Mouse (Mus musculus): Measurements from ENCODE around the gene Phldb2. TPM values are rescaled to one million over a fixed set of nuclear protein-coding genes. Genes with fewer than 3 reads are reported as not detected.

Phldb2 gene
- 37.2 and 38.3 TPM in 2 replicates for polyA plus RNA-seq (2015; fragmentation: Nextera tagmentation; extraction: Ambion mirVana)

DNA sequence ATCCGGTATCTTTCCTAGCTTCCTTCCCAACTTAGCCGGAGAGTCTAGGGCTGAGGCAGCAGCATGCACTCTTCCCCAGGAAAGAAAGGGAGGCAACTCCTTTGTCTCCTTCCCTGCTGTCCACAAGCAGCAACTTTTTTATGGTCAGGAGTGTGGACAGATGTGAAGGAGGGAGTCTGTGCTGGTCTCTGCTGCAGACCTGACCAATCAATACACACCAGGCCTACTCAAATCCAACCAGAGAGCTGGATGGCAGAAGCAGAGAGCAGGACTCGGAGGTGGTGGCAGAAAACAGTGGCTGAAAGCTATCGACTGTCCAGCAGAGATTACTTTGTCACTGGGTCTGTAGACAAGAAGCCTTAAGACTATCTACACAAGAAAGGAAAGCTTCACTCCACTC is at the start of gene Phldb2:
Gene Phldb2 (minus strand): TSS at position 205 of the 400 bp plus-strand sequence.
- Histone ChIP-seq H3K36me3 (no peaks in the 10 kb centered on the region), H3K4me3 (no peak within 1 kb of the TSS), H3K4me2 (no peak within 1 kb of the TSS), H3K9ac (no peak within 1 kb of the TSS), H3K9me3 (no peaks in the 10 kb centered on the region), H3K27me3 (replicated peaks) (no peaks in the 10 kb centered on the region), H3K27ac (replicated peaks) (no peak within 1 kb of the TSS), H3K4me1 (no peaks in the 10 kb centered on the region)
- 41% methylated on average over 4 of the region's 4 CpGs for WGBS
- no peak for ATAC-seq (ENCODE audit: extremely low read depth, insufficient number of reproducible peaks, low FRiP score, low TSS enrichment)

DNA sequence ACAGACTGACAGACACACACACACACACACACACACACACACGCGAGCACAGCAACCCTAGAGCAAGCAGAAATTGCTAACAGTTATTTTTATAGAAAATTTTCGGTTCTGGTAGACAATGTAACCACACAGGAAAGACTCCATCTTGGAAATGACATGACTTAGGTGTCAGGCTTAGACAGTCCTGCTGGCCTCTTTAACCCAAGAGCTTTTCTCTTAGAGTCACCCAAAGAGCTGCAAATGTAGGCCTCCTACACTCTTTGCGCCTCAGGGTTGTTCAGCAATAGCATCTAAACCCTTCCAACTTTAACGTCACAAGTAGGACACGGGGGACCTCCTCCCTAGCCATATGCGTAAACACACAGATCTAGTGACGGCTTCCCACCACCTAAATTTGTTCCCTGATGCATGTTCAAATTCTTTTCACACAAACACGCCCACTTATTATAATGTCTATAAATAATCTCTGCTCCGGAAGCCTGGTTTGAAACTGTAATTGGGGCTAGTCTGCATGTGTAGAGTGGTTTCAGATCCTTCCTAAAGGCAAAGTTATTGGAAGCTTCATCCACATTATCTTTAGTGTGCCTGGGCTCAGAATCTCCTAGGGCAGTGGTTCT is 48.3 kb upstream of the Phldb2 start:
- Histone ChIP-seq H3K27ac (replicated peaks) (no peak overlapping the region), H3K9me3 (no peaks in the 10 kb centered on the region), H3K27me3 (replicated peaks) (no peaks in the 10 kb centered on the region), H3K4me1 (no peaks in the 10 kb centered on the region), H3K9ac (no peak overlapping the region), H3K36me3 (no peaks in the 10 kb centered on the region), H3K4me2 (no peak overlapping the region), H3K4me3 (no peak overlapping the region)
- WGBS = 79% methylated on average over 10 of the region's 10 CpGs
- no peak for ATAC-seq (ENCODE audit: extremely low read depth, insufficient number of reproducible peaks, low FRiP score, low TSS enrichment)

DNA sequence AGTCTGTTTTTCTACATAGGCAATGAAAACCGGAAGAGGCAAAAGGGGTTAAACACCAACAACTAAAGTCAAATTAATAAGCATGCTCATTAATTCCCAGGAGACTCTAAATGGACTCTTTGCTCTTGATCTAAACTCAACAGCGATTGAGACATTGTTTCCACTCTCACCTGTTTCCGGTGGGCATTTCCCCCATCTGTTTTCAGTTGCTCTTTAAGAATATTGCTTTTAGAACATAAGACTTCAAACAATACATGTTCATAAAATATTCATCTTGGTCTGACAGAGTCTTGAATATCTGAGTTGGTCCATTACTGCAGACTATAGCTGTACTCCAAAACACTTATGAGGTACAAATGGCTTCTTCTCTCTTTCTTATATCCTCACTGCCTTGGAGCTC is 47.6 kb upstream of the Phldb2 start:
- ATAC-seq (ENCODE audit: extremely low read depth, insufficient number of reproducible peaks, low FRiP score, low TSS enrichment) = no peak
- no peak overlapping the region for H3K27ac ChIP-seq (replicated peaks)
- no peak overlapping the region for H3K9ac ChIP-seq
- no peak overlapping the region for H3K4me2 ChIP-seq
- H3K27me3 ChIP-seq (replicated peaks) = no peaks in the 10 kb centered on the region
- no peak overlapping the region for H3K4me3 ChIP-seq
- no peaks in the 10 kb centered on the region for H3K9me3 ChIP-seq
- 76% methylated on average over 3 of the region's 3 CpGs for WGBS
- no peaks in the 10 kb centered on the region; the same call in 1 of the 2 replicates for H3K4me1 ChIP-seq
- no peaks in the 10 kb centered on the region for H3K36me3 ChIP-seq

DNA sequence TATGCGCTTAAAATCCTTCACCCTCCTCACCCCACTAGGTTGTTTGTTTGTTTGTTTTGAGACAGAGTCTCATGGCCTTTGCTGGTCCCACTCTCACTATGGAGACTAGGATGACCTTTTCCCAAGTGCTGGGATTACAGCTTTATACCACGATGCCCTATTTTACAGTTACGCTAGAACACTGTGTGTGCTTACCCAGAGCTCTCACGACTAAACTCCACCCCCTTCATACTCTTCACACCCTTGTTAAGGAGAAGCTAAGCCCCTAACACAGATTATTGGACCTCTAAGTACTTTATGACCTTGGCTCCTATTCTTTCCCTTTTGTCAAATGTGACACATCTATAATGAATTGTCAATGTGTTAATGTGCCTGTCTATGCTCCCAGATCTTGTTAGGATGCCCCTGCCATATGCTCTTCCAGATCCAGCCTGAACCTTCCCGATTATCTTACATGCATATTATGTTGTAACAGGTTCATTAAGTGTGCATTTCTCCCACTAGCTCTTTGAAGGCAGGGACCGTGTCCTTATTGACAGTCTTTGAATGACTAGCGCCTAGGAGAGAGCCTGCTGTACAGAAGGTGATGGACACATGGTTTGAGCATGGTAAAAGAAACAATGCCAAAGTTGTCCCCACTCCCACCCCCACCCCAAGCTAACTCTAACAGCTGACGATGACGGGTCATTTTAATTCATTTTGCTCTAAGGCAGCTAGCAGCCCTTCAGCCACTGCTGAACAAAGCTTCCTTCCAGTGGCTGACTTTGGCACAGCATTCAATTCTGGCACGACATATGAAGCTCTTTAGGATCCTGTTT is 46.2 kb upstream of the Phldb2 start:
- ATAC-seq (ENCODE audit: extremely low read depth, insufficient number of reproducible peaks, low FRiP score, low TSS enrichment) = no peak
- Histone ChIP-seq H3K27me3 (replicated peaks) (no peaks in the 10 kb centered on the region), H3K4me1 (no peaks in the 10 kb centered on the region; the same call in 1 of the 2 replicates), H3K27ac (replicated peaks) (no peak overlapping the region), H3K9me3 (no peaks in the 10 kb centered on the region), H3K4me2 (no peak overlapping the region), H3K4me3 (no peak overlapping the region), H3K9ac (no peak overlapping the region), H3K36me3 (no peaks in the 10 kb centered on the region)
- 71% methylated on average over 10 of the region's 10 CpGs for WGBS

DNA sequence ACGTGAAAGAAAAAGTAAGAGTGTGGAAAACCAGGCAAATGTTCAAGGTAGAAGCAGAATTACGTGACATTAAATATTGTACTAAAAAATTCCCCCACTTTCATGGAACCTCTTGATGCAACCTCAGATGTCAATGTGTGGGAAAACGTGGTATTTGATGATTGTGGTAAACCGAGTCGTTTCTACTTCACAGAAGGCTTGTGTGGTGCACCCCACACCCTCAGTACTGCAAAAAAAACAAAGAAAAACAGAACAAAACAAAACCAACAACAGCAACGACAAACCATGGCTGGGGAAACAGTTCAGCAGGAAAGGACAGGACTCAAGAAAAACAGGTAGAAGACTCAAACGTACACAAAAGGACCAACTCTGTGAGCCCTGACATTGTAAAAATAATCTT is 44.8 kb upstream of the Phldb2 start:
- Histone ChIP-seq H3K9ac (no peak overlapping the region), H3K4me1 (no peaks in the 10 kb centered on the region; the same call in 1 of the 2 replicates), H3K9me3 (no peaks in the 10 kb centered on the region), H3K4me3 (no peak overlapping the region), H3K27ac (replicated peaks) (no peak overlapping the region), H3K27me3 (replicated peaks) (no peaks in the 10 kb centered on the region), H3K36me3 (no peaks in the 10 kb centered on the region), H3K4me2 (no peak overlapping the region)
- WGBS = 73% methylated on average over 7 of the region's 7 CpGs
- no peak for ATAC-seq (ENCODE audit: extremely low read depth, insufficient number of reproducible peaks, low FRiP score, low TSS enrichment)

DNA sequence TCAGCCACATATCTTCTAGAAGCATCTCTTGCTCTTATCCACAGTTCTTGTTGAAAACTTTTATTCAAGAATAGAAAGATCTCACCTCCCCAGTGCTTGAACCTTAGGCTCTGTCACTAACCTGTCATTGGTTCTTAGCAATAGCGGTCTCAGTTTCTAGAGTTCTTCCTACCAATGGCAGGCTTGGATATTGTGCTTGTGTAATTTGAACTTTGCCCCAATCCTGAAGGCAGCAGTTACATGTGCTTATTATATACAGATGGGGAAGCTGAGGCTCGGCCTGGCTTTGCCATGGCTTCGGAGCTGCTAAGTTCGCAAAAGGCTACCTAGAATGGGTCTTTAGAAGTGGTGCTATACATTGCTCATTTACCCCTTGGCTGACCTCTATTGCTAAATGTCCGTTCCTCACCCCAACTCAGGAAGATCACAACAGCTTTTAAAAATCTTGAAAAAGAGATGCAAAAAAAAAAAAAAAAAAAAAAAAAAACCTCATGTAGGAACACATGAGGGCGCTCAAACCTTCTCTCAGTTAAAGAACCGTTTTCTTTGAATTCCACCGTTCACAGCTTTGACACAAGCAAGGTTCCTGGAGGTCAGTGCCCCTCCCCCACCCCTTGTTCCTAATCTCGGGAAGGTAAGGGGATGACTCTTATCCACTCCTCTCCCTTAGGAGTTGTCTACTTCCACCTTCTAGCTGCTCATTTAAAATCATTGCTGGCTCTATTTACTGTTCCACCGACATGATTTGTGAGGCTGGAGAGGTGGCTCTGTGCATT is 37.7 kb upstream of the Phldb2 start:
- WGBS = 43% methylated on average over 10 of the region's 10 CpGs
- ATAC-seq (ENCODE audit: extremely low read depth, insufficient number of reproducible peaks, low FRiP score, low TSS enrichment) = no peak

DNA sequence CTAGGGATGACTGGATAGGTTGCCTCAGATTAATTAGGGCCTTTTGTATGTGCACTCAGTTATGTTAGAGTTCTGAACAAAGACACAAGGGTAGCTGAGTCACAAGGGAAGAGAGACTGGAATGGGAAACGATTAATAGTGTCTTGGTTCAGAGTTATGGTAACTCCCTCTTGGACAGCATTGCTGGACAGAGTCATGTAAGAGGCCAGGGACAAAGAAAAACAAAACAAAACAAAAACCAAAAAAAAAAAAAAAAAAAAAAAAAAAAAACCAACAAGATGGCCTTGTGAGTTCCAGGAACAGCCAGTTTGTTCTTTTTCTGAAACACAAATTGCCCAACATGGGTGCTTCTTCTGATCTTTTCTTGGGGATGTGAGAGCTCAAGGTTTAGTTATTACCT is 32.8 kb upstream of the Phldb2 start:
- H3K4me3 ChIP-seq = no peak overlapping the region
- WGBS = 71% methylated on average over 1 of the region's 1 CpGs
- no peak overlapping the region for H3K27ac ChIP-seq (replicated peaks)
- no peaks in the 10 kb centered on the region for H3K27me3 ChIP-seq (replicated peaks)
- no peaks in the 10 kb centered on the region for H3K36me3 ChIP-seq
- H3K4me1 ChIP-seq = no peaks in the 10 kb centered on the region
- no peak overlapping the region for H3K9ac ChIP-seq
- no peak overlapping the region for H3K4me2 ChIP-seq
- no peak for ATAC-seq (ENCODE audit: extremely low read depth, insufficient number of reproducible peaks, low FRiP score, low TSS enrichment)
- H3K9me3 ChIP-seq = no peaks in the 10 kb centered on the region

More for the DNA sequence above, 37.7 kb upstream of the Phldb2 start:
- Histone ChIP-seq H3K4me1 (no peaks in the 10 kb centered on the region; the same call in 1 of the 2 replicates), H3K9me3 (no peaks in the 10 kb centered on the region), H3K27ac (replicated peaks) (no peak overlapping the region), H3K36me3 (no peaks in the 10 kb centered on the region), H3K27me3 (replicated peaks) (no peaks in the 10 kb centered on the region), H3K9ac (no peak overlapping the region), H3K4me2 (no peak overlapping the region), H3K4me3 (no peak overlapping the region)

DNA sequence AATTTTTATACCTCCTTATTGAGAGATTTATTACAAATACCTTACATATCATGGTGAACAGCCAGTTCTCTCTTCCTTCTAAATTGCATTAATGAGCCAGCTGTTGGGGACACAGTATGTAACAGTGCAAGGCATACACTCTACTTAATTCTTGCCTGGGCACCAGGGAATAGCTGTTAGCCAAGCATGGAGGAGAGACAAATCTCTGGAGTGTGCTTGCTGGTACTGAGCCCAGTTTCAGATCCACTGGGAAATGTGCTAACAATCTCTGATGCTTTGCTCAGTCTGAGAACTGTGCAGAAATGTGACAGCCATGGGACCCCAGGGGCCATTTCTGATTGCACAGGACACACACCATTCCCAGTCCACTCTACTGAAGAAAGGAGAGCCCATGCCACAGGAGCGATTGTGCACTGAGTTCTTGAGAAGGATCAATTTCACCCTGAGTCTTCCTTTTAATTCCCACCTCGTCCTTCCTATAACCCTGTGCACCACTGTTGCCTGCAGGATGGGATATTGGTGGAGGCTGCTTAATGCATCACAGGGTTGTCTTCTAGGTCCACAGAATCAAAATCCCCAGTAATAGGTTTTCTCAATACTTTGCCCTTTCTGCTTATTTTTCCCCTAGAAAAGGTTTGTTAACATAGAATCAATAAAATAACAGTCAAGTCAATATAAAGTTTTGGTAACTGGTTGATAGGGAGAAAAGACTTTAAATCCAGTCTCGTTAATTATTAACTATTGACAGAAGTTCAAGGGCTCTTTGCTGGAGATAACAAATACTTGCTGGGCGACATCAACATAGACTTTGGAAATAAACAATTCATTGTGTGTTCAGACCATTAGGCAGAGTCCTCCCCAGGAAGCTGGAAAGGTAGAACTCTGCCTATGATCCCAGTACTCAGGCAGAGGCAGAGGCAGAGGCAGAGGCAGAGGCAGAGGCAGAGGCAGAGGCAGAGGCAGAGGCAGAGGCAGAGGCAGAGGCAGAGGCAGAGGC is 31.5 kb upstream of the Phldb2 start:
- H3K9me3 ChIP-seq = no peaks in the 10 kb centered on the region
- H3K4me2 ChIP-seq = no peak overlapping the region
- H3K4me1 ChIP-seq = no peaks in the 10 kb centered on the region
- 66% methylated on average over 4 of the region's 4 CpGs for WGBS
- H3K27ac ChIP-seq (replicated peaks) = no peak overlapping the region
- H3K4me3 ChIP-seq = no peak overlapping the region
- H3K36me3 ChIP-seq = no peaks in the 10 kb centered on the region
- no peak for ATAC-seq (ENCODE audit: extremely low read depth, insufficient number of reproducible peaks, low FRiP score, low TSS enrichment)
- no peaks in the 10 kb centered on the region for H3K27me3 ChIP-seq (replicated peaks)
- H3K9ac ChIP-seq = no peak overlapping the region

DNA sequence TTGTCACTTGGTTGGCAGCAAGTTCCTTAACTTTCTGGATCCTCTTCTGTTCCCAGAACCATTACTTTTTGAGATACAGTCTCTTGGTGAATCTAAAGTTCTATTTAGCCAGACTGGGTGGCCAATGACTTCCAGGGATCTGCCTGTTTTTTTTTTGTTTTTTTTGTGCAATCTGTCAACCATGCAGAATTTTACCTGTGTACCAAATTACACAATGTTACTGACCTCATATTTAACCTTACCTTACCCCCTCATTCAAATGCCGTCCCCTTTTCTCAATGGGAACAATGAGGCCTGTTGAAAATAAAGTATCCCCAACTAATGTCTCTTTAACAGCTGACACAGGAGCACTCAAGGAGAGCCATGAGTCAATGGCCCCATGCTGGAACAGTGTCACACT is 22.9 kb upstream of the Phldb2 start:
- no peak for ATAC-seq (ENCODE audit: extremely low read depth, insufficient number of reproducible peaks, low FRiP score, low TSS enrichment)
- H3K27me3 ChIP-seq (replicated peaks) = no peaks in the 10 kb centered on the region
- no peak overlapping the region for H3K9ac ChIP-seq
- H3K4me1 ChIP-seq = no peaks in the 10 kb centered on the region
- no peak overlapping the region for H3K27ac ChIP-seq (replicated peaks)
- WGBS = 92% methylated on average over 1 of the region's 1 CpGs
- no peaks in the 10 kb centered on the region for H3K9me3 ChIP-seq
- no peaks in the 10 kb centered on the region for H3K36me3 ChIP-seq
- H3K4me3 ChIP-seq = no peak overlapping the region
- H3K4me2 ChIP-seq = no peak overlapping the region

DNA sequence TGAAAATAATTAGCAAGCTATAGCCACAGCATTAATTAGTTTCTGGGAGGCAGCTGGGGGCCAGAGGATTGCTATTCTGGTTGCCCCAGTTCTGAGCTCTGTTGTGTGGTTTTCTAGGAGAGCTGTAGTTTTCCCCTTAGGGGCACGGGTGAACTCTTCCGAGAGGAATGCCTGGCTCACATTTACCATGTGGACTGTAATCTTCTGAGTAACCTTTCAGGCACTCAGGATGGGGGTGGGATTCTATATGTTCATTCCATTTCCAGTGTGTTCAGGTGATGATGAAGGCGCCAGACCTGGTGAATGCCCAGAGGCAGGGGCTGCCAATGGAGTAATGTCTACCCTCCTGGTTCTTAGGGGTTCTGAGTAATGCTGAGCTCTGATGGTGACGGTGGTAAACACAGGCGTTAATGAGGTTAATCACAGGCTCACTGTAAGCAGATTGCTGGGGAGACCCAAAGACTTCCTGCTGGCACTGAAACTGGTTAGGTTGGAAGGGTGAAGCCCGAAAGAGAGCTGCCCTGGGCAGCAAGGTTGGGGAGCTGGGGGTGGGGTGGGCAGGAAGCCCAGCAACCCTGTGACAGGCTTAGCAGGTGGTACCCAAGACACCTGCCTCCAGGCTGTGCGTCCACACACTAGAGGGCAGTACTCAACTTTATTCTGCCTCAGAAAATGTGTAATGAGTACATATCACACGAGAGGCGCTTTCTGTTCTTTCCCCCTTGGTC is 20.7 kb upstream of the Phldb2 start:
- 49% methylated on average over 9 of the region's 9 CpGs for WGBS
- no peaks in the 10 kb centered on the region for H3K36me3 ChIP-seq
- H3K4me3 ChIP-seq = no peak overlapping the region
- H3K9me3 ChIP-seq = no peaks in the 10 kb centered on the region
- no peak overlapping the region for H3K4me2 ChIP-seq
- H3K27ac ChIP-seq (replicated peaks) = no peak overlapping the region
- ATAC-seq (ENCODE audit: extremely low read depth, insufficient number of reproducible peaks, low FRiP score, low TSS enrichment) = no peak
- H3K27me3 ChIP-seq (replicated peaks) = no peaks in the 10 kb centered on the region
- H3K4me1 ChIP-seq = no peaks in the 10 kb centered on the region
- H3K9ac ChIP-seq = no peak overlapping the region

All from heart, embryonic 13.5 days (tissue).